Mouse (Mus musculus): ENCODE results near the gene Arhgef39. TPM values are rescaled to one million over a fixed set of nuclear protein-coding genes. Genes with fewer than 3 reads are reported as not detected.
A peak's percentile ranks its signal among the peaks of the same experiment; 100 is the strongest.

Gene Arhgef39
- polyA plus RNA-seq, 1 experiment: not detected

DNA sequence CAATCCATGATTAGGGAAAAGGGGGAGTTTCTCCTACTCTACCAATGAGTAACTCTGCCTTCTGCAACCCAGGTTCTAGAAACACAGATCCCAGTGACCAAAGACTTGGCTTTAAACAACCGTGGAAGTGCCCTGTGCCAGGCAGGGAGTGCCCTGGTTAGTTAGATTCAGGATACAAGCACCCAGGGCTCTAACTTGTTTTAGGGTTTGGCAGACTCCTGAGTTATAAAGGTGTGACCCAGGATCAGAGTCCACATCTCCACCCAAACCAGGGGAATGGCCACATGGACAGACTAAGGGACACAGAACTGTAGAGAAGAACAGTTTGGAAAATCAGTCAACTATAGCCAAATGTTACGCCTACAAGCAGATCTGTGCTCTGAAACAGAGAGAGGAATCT is 3.5 kb upstream of the Arhgef39 start:
- no peak for TF ChIP-seq POLR2A (IDR thresholded peaks at IDR 0.05; ENCODE audit: insufficient read depth, low read depth, low read length)
- no peak for TF ChIP-seq CTCF (IDR thresholded peaks at IDR 0.05; ENCODE audit: insufficient read depth, low read depth, low read length)
- Histone ChIP-seq H3K4me1 (ENCODE audit: control insufficient read depth, insufficient read depth, low read length) (no peaks in the 10 kb centered on the region), H3K27ac (ENCODE audit: insufficient read depth, low read depth, low read length) (no peak overlapping the region), H3K4me3 (ENCODE audit: insufficient read depth, low read depth, low read length) (no peak overlapping the region)
- 84% methylated on average over 2 of the region's 2 CpGs for WGBS

DNA sequence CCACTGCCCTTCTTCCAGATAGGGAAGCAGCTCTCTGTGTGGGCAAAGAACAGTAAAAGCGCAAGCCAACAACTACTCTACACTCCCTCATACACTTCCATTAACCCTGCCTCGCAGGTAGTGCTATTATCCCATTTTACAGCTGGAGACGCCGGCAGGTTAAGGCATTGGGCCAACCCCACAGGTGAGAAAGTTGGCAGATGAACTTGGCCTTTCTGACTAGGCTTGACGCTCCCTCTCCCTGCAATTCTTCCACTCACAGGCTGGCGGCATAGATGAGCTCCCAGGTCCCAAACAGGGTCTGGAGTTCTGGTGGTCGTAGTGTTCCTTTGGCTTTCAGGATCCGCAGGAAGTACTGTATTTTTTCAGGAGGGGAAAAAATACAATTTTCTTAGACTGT is 512 bp downstream of the Arhgef39 start:
- TF ChIP-seq CTCF (IDR thresholded peaks at IDR 0.05; ENCODE audit: insufficient read depth, low read depth, low read length): no peak
- TF ChIP-seq POLR2A (IDR thresholded peaks at IDR 0.05; ENCODE audit: insufficient read depth, low read depth, low read length): no peak
- no peak overlapping the region for H3K27ac ChIP-seq (ENCODE audit: insufficient read depth, low read depth, low read length)
- H3K4me1 ChIP-seq (ENCODE audit: control insufficient read depth, insufficient read depth, low read length): peaks cover 5% of the 10 kb centered on the region; the same call in 1 of the 2 replicates
- WGBS: 16% methylated on average over 8 of the region's 8 CpGs
- peak overlapping the region; percentile 55 for H3K4me3 ChIP-seq (ENCODE audit: insufficient read depth, low read depth, low read length)

DNA sequence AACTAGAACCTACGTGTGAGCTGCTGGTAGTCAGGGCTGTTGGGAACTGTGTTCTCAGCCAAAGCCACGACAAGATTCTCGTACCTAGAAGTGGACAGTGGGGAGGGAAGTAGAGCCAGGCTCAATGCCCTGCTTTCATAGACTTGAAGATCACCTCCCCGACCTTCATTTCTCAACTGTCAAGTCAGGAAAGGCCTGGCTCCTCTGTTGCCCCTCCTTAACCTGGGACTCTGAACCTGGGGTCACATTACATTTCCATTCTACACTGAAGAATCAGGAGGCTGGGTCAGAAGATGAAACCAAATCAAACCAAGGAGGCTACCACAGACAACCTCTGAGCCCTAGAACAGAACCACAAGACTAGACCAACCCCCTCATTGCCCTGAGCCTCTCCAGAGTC is 1.5 kb downstream of the Arhgef39 start:
- Histone ChIP-seq H3K27ac (ENCODE audit: insufficient read depth, low read depth, low read length) (no peak overlapping the region), H3K4me1 (ENCODE audit: control insufficient read depth, insufficient read depth, low read length) (peaks cover 5% of the 10 kb centered on the region; the same call in 1 of the 2 replicates), H3K4me3 (ENCODE audit: insufficient read depth, low read depth, low read length) (no peak overlapping the region)
- TF ChIP-seq POLR2A (IDR thresholded peaks at IDR 0.05; ENCODE audit: insufficient read depth, low read depth, low read length) (no peak), CTCF (IDR thresholded peaks at IDR 0.05; ENCODE audit: insufficient read depth, low read depth, low read length) (no peak)
- WGBS: 89% methylated on average over 4 of the region's 4 CpGs

DNA sequence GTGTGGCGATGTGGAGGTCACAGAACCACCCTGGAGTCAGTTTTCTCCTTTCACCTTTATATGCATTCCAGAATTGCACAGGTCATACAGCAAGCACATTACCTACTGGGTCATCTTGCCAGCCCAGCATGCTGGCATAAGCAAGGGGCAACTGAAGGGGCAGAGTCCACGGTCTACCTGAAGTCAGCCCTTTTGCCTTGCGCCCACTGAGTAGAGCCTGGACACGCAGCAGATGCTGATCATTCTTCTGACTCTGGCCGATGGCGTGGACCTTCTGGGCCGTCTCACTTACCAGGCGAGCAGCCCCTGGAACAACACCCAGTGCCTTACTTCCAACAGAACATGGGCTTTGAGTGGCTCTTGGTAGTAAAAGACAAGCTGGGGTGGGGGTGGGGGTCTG is 2.1 kb downstream of the Arhgef39 start:
- Histone ChIP-seq H3K4me1 (ENCODE audit: control insufficient read depth, insufficient read depth, low read length) (peaks cover 5% of the 10 kb centered on the region; the same call in 1 of the 2 replicates), H3K4me3 (ENCODE audit: insufficient read depth, low read depth, low read length) (no peak overlapping the region), H3K27ac (ENCODE audit: insufficient read depth, low read depth, low read length) (no peak overlapping the region)
- WGBS: 93% methylated on average over 8 of the region's 8 CpGs
- TF ChIP-seq CTCF (IDR thresholded peaks at IDR 0.05; ENCODE audit: insufficient read depth, low read depth, low read length) (no peak), POLR2A (IDR thresholded peaks at IDR 0.05; ENCODE audit: insufficient read depth, low read depth, low read length) (no peak)

DNA sequence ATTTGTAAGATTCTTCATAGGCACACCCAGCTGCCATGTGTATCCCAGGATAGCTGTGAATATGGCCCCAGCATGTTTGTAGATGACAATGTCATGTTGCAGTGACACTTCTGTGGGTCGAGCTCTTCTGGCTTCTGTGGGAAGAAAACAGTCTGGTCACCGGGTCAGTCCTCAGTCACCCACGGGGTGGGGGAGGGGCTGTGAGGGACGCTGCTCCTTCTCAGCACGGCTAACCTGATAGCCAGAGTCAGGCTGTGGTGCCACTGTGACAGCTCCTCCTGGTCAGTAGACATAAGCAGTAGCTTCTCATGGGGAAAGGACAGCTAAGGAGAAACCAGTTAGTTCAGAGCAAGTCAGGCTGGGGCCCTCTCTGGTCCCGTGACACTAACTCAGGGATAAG is 2.9 kb downstream of the Arhgef39 start:
- 63% methylated on average over 6 of the region's 6 CpGs for whole genome bisulfite sequencing
- Histone ChIP-seq H3K4me1 (ENCODE audit: control insufficient read depth, insufficient read depth, low read length) (peaks cover 5% of the 10 kb centered on the region; the same call in 1 of the 2 replicates), H3K27ac (ENCODE audit: insufficient read depth, low read depth, low read length) (no peak overlapping the region), H3K4me3 (ENCODE audit: insufficient read depth, low read depth, low read length) (no peak overlapping the region)
- TF ChIP-seq POLR2A (IDR thresholded peaks at IDR 0.05; ENCODE audit: insufficient read depth, low read depth, low read length) (no peak), CTCF (IDR thresholded peaks at IDR 0.05; ENCODE audit: insufficient read depth, low read depth, low read length) (no peak)

DNA sequence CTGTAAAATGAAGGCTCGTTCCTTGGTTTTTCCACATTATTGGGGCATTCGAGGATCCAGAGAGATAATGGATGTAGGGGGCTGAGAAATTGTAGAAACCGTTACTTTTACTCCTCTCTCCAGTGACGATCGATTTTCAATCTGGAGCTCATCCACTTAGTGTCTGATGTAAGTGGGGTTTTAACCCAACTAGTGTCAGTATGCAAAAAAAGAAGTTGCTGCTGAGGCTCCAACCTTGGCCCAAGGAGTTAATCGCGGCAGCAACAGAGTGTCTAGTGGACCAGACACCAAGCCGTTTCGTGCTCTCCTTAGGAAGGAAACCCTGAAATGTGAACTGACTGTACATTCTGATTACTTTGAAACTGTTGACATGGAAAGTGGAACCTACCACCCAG is 5.7 kb downstream of the Arhgef39 start:
- TF ChIP-seq POLR2A (IDR thresholded peaks at IDR 0.05; ENCODE audit: insufficient read depth, low read depth, low read length): no peak
- WGBS: under 1% methylated on average over 9 of the region's 9 CpGs
- H3K27ac ChIP-seq (ENCODE audit: insufficient read depth, low read depth, low read length): peak overlapping the region; percentile 38; the same call in 1 of the 2 replicates
- H3K4me1 ChIP-seq (ENCODE audit: control insufficient read depth, insufficient read depth, low read length): peaks cover 5% of the 10 kb centered on the region; the same call in 1 of the 2 replicates
- peak overlapping the region; percentile 76 for H3K4me3 ChIP-seq (ENCODE audit: insufficient read depth, low read depth, low read length)

DNA sequence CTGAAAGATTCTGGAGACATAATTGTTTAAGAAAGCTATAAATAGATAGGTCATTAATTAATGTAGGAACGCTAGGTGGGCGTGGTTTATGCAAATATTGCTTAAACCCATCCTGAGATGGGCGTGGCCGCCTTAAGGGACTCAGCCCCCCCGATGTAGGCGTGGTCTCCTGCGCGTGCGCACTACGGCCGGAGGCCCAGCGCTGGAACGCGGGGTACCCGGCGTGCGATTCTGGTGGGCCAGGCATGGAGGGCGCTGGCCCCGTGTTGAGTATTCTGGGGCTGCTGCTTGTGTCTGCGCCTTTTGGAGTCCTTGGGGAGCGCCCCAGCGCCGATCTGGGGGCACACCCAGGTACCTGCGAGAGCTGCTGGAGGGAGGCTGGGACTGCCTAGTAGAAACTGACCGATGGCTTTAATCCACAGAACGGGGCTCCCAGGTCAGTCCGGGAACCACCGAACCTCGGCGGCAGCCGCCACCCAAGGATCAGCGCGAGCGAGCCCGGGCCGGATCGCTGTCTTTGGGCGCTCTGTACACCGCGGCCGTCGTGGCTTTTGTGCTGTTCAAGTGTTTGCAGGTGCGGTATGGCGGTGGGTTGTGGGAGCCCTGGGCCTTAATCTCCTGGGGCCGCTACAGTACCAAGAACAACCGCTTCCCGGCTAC is 6.2 kb downstream of the Arhgef39 start:
- under 1% methylated on average over 47 of the region's 47 CpGs for WGBS
- TF ChIP-seq CTCF (IDR thresholded peaks at IDR 0.05; ENCODE audit: insufficient read depth, low read depth, low read length) (0 out of 2 replicates have a peak, but pooled peaks have one; percentile 23), POLR2A (IDR thresholded peaks at IDR 0.05; ENCODE audit: insufficient read depth, low read depth, low read length) (peak; percentile 94)
- H3K27ac ChIP-seq (ENCODE audit: insufficient read depth, low read depth, low read length): peak overlapping the region; percentile 78; the same call in 1 of the 2 replicates

DNA sequence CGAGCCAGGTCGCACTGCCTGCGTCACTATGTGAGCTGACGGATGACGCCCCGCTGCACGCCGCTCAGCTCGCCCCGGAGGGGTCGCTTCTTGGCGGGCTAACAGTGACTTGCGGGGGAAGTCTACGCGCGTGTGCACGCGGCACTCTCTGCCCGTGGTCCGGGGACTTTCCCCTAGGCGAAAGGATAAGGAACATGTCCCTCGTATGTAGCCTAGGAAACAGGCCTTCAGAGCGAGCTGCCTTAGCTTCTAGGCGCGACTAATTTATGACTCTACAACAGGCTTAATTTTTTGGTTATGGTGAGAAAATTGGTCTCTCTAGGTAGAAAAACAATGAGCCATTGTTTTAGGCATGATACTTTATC is 6.7 kb downstream of the Arhgef39 start, which contains the start of gene Ccdc107:
Gene Ccdc107 (plus strand): TSS at position 80 of the 365 bp plus-strand sequence.
- no peak for TF ChIP-seq CTCF (IDR thresholded peaks at IDR 0.05; ENCODE audit: insufficient read depth, low read depth, low read length)
- TF ChIP-seq POLR2A (IDR thresholded peaks at IDR 0.05; ENCODE audit: insufficient read depth, low read depth, low read length): no peak
- peak within 1 kb of the TSS; percentile 76 for H3K4me3 ChIP-seq (ENCODE audit: insufficient read depth, low read depth, low read length)
- under 1% methylated on average over 25 of the region's 25 CpGs for WGBS
- H3K4me1 ChIP-seq (ENCODE audit: control insufficient read depth, insufficient read depth, low read length): peaks cover 5% of the 10 kb centered on the region; the same call in 1 of the 2 replicates
- H3K27ac ChIP-seq (ENCODE audit: insufficient read depth, low read depth, low read length): peak within 1 kb of the TSS; percentile 78

More for the DNA sequence above, 6.2 kb downstream of the Arhgef39 start:
- peaks cover 5% of the 10 kb centered on the region; the same call in 1 of the 2 replicates for H3K4me1 ChIP-seq (ENCODE audit: control insufficient read depth, insufficient read depth, low read length)
- H3K4me3 ChIP-seq (ENCODE audit: insufficient read depth, low read depth, low read length): peak overlapping the region; percentile 76

DNA sequence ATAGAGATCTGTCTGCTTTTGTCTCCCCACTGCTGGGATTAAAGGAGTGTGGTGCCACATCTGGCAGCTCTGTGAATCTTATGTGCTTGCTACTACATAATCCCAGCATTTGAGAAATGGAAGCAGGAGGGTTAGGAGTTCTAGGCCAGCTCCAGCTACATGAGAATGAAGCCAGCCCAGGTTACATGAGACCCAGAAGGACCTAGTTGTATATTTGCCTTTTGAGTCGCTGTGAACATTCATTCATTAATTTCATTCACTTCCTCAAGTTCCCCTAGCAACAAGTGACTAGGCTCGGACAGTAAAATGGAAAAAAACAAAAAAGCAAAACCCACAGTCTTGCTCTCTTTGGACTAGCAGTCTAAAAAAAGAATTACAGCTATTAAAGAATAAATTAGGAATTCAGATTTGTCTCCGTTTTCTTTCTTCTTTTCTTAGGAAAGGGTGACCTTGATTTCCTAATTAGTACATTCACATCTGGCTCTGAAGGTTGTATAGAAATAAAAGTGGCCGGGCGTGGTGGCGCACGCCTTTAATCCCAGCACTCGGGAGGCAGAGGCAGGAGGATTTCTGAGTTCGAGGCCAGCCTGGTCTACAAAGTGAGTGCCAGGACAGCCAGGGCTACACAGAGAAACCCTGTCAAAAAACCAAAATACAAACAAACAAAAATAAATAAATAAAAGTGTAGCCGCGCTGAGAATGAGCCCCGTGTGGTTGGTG is 7.2 kb downstream of the Arhgef39 start:
- no peak for TF ChIP-seq POLR2A (IDR thresholded peaks at IDR 0.05; ENCODE audit: insufficient read depth, low read depth, low read length)
- Histone ChIP-seq H3K4me3 (ENCODE audit: insufficient read depth, low read depth, low read length) (peak overlapping the region; percentile 31), H3K4me1 (ENCODE audit: control insufficient read depth, insufficient read depth, low read length) (peaks cover 5% of the 10 kb centered on the region; the same call in 1 of the 2 replicates), H3K27ac (ENCODE audit: insufficient read depth, low read depth, low read length) (peak overlapping the region; percentile 78)
- WGBS: 13% methylated on average over 12 of the region's 12 CpGs

Data from olfactory bulb, adult 2 months (tissue).